9 mouse cellular contexts compared by ENCODE assay signal in the genomic region with DNA sequence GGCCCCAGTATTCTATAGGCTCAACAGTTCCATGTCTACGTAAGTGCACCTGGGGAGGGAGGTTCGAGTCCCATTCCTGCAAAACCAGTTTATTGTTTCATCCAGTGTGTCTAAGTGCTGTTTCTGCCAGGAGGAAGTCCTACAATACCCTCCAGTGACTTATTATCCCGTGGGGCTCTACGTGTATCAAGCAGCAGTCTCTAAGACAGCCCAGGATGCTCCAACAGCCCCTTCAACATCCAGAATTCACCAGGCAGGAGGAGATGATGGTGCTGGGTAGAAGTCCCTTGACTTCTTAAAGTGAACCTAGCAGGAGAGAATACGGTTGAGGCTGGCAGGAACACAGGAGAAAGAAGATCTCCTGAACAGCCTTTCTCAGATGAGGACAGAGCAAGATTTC. TPM values are rescaled to one million over a fixed set of nuclear protein-coding genes. Genes with fewer than 3 reads are reported as not detected.
DNase-seq lines count a peak whose midpoint lies in the region; ATAC-seq and TF ChIP-seq lines count a peak whose summit lies in the region.
"Had no signal": no experiment of that assay in that cellular context is flagged by ENCODE, and none has a peak within 500 bp of the region (broad histone marks: within the 10 kb centered on the region; RNA-seq: fewer than 3 reads in every experiment).

No protein-coding gene starts in this region.

- H3K9me3 ChIP-seq in heart, embryonic 14.5 days (ENCODE audit: control insufficient read depth, low read length) = no peaks in the 10 kb centered on the region
- H3K9me3 ChIP-seq in ES-E14 (ENCODE audit: control insufficient read depth, insufficient read depth, low read depth, low read length) = no peaks in the 10 kb centered on the region
- no peaks in the 10 kb centered on the region for H3K9me3 ChIP-seq in hindbrain, embryonic 10.5 days

- H3K4me3 ChIP-seq in heart, embryonic 14.5 days (ENCODE audit: control insufficient read depth in 1 of 2, insufficient read depth in 1 of 2, low read depth in 1 of 2, low read length in 2 of 2) = peak overlapping the region; percentile 74 to 94
- H3K4me3 ChIP-seq in ES-E14 (ENCODE audit: insufficient read depth in 1 of 2, low read depth in 1 of 2, low read length in 2 of 2, poor library complexity in 1 of 2, severe bottlenecking in 1 of 2) (peak overlapping the region; percentile 69 to 81), macrophage (ENCODE audit: inconsistent target) (peak overlapping the region; percentile 95)
- H3K4me3 ChIP-seq in hindbrain, embryonic 10.5 days = peak overlapping the region; percentile 75

- no peaks in the 10 kb centered on the region for H3K36me3 ChIP-seq in heart, embryonic 14.5 days (ENCODE audit: control insufficient read depth, insufficient read depth, low read length)
- H3K36me3 ChIP-seq in ES-E14 (ENCODE audit: control insufficient read depth, insufficient read depth, low read length, poor library complexity, severe bottlenecking) (peaks cover 6% of the 10 kb centered on the region; the same call in 1 of the 2 replicates), macrophage (ENCODE audit: inconsistent target) (no peaks in the 10 kb centered on the region)
- H3K36me3 ChIP-seq in hindbrain, embryonic 10.5 days = no peaks in the 10 kb centered on the region

- H3K27ac ChIP-seq in heart, embryonic 14.5 days (replicated peaks in 1 of 2; ENCODE audit: control insufficient read depth in 1 of 2, insufficient read depth in 1 of 2, low read depth in 2 of 2, low read length in 2 of 2) = no peak overlapping the region; a peak in 1 of 4 replicates
- H3K27ac ChIP-seq in ES-E14 (ENCODE audit: insufficient read depth, low read depth, low read length, poor library complexity, severe bottlenecking) (0 out of 2 replicates have a peak overlapping the region, but pooled peaks have one; percentile 2), macrophage (no peak overlapping the region)
- H3K27ac ChIP-seq in hindbrain, embryonic 10.5 days = peak overlapping the region; percentile 92

- H3K27me3 ChIP-seq in heart, embryonic 14.5 days (ENCODE audit: control insufficient read depth, insufficient read depth, low read length) = peaks cover 13% of the 10 kb centered on the region
- H3K27me3 ChIP-seq in hindbrain, embryonic 10.5 days (ENCODE audit: insufficient read depth, poor library complexity, severe bottlenecking) = peaks cover 21% of the 10 kb centered on the region

- no peak for DNase-seq in heart, postnatal 4 days
- no peak for DNase-seq in ES-E14 (ENCODE audit: low read depth, low spot score)
- DNase-seq in hindbrain, embryonic 10.5 days (ENCODE audit: low spot score) = no peak
- DNase-seq in cerebellum, postnatal 4 days (ENCODE audit: low spot score in 2 of 2) = no peak
- DNase-seq in retina, postnatal 1 day = no peak
- DNase-seq: cerebellum, adult 9-11 months had no signal

- 51% methylated on average over 5 of the region's 5 CpGs for WGBS in heart, embryonic 14.5 days
- 43% methylated on average over 5 of the region's 5 CpGs for WGBS in hindbrain, embryonic 10.5 days
- 59% methylated on average over 5 of the region's 5 CpGs for WGBS in macrophage (ENCODE audit: missing documents)

- ATAC-seq in heart, embryonic 14.5 days (ENCODE audit: insufficient number of reproducible peaks, insufficient read depth, low FRiP score, low read depth) = no peak
- ATAC-seq in CD4-positive, CD25-positive, alpha-beta regulatory T cell, adult 4 months = no peak

- peaks cover 8 to 26% of the 10 kb centered on the region in 2 experiments for H3K4me1 ChIP-seq in heart, embryonic 14.5 days (ENCODE audit: control insufficient read depth in 2 of 2, insufficient read depth in 2 of 2, low read length in 2 of 2)
- peaks cover 14 to 26% of the 10 kb centered on the region in 2 experiments for H3K4me1 ChIP-seq in ES-E14 (ENCODE audit: control insufficient read depth in 2 of 2, insufficient read depth in 2 of 2, low read length in 2 of 2, poor library complexity in 1 of 2)
- peaks cover 26% of the 10 kb centered on the region for H3K4me1 ChIP-seq in hindbrain, embryonic 10.5 days (replicated peaks)

- peaks cover 48% of the 10 kb centered on the region for H3K79me2 ChIP-seq in macrophage (ENCODE audit: inconsistent target)

- peak overlapping the region; percentile 97 for H3K4me2 ChIP-seq in heart, embryonic 14.5 days (ENCODE audit: low read length)

- peak overlapping the region; percentile 94 for H3K9ac ChIP-seq in heart, embryonic 14.5 days (ENCODE audit: low read length)
- peak overlapping the region; percentile 80 for H3K9ac ChIP-seq in ES-E14 (ENCODE audit: insufficient read depth, low read depth, low read length, poor library complexity, severe bottlenecking)

- in situ Hi-C loops in ES-E14 (cut with MboI; ENCODE audit: low sequenced_read_pairs in 2 of 2, unreplicated experiment in 2 of 2) = no loop called here

TF ChIP-seq in ES-E14, 5 proteins besides CTCF, POLR2A, EP300 and RAD21:
- TF ChIP-seq MAFK (IDR thresholded peaks at IDR 0.05; ENCODE audit: insufficient read depth, low read depth, low read length) (no peak), CHD2 (IDR thresholded peaks at IDR 0.05; ENCODE audit: low read depth, low read length) (no peak), ZNF384 (IDR thresholded peaks at IDR 0.05; ENCODE audit: low read depth, low read length) (no peak), HCFC1 (IDR thresholded peaks at IDR 0.05; ENCODE audit: borderline replicate concordance, insufficient read depth, low read length) (no peak), ZC3H11A (IDR thresholded peaks at IDR 0.05; ENCODE audit: borderline replicate concordance, low read depth, low read length) (no peak)

RNA-seq across cellular contexts. Expression of gene Tns3, which starts 0.5 kb away (rescaled TPM):
- polyA plus RNA-seq in heart, embryonic 14.5 days (2014; fragmentation: Nextera tagmentation; extraction: Ambion mirVana) = 9.3 and 14.1 TPM in 2 replicates
- total RNA-seq in heart, postnatal 4 days (2021) = 10 to 100 TPM; 32.5 to 37.1 TPM
- total RNA-seq in ES-E14 (2012; rRNA removed) = 111 and 133 TPM in 2 replicates
- polyA plus RNA-seq in hindbrain, embryonic 10.5 days (2016; fragmentation: Nextera tagmentation; extraction: Ambion mirVana) = 9.7 and 10.9 TPM in 2 replicates
- 100 to 1,000 TPM; 135 to 354 (median 226) TPM for total RNA-seq in macrophage (2018; cell fraction: chromatin; rRNA removed)
- 100 to 1,000 TPM in 18 of 26 experiments, 10 to 100 TPM in 8; 75.9 to 159 (median 107) TPM for total RNA-seq in macrophage (2018; cell fraction: cytosol; rRNA removed)
- 100 to 1,000 TPM; 103 to 320 (median 161) TPM for total RNA-seq in macrophage (2018; cell fraction: nucleus; rRNA removed)
- polyA plus RNA-seq in macrophage (2018) = 60.8 to 91.8 TPM (median 81.9 TPM) in 3 replicates
- under 1 TPM; 0.10 to 0.27 TPM for polyA plus RNA-seq in CD4-positive, CD25-positive, alpha-beta regulatory T cell, adult 4 months (2017; shearing (Covaris generic))

Comparison
In these comparisons a context has a peak if more than half of its experiments do, and no peak if none do; other contexts are left out.
1. H3K27ac ChIP-seq: peak in ES-E14 (single experiment) and hindbrain, embryonic 10.5 days (single experiment); none in heart, embryonic 14.5 days (0 of 2) and macrophage (single experiment).
2. Peak in every context shown above with its lines, with median percentiles within 50 percentile points of each other: H3K4me3 ChIP-seq.